Mouse (Mus musculus) WW6 (cell line): ENCODE results near the gene Rps11.

ENCODE experiments used
- DNase-seq: peaks from one replicate; pipeline ENCODE4 v3.0.0-alpha.2; 2013; ENCODE audit warnings: low read depth, low spot score

Rps11 gene

GRCm38 (mm10) chr7:45088597-45088996 is 35.6 kb downstream of the Rps11 start:
- no peak for DNase-seq

DNA sequence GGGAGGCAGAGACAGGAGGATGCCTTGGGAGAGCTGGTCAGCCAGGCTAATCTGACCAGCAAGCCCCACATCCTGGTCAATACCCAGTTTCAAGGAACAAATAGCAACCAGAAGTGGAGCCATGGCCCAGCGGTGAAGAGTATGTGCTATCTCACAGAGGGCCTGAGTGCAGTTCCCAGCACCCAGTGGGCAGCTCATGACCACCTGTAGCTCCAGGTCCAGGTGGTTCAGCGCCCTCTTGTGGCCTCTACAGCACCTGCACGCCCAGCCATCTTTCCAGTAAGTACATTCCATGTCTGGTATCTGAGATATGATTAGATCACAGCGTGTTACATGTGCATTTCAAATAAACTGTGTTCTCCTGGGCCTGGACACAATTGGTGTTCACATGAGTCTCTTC is 38.2 kb downstream of the Rps11 start:
- no peak for DNase-seq

- DNase-seq, result no peak
Measured at GRCm38 (mm10) chr7:45083300-45083890, 40.8 kb downstream of the Rps11 start.

GRCm38 (mm10) chr7:45082401-45083299 is 41.6 kb downstream of the Rps11 start:
- no peak for DNase-seq

- no peak for DNase-seq
Measured at GRCm38 (mm10) chr7:45081016-45081415, 43.2 kb downstream of the Rps11 start.

GRCm38 (mm10) chr7:45079856-45080255 is 44.4 kb downstream of the Rps11 start:
- no peak for DNase-seq

DNA sequence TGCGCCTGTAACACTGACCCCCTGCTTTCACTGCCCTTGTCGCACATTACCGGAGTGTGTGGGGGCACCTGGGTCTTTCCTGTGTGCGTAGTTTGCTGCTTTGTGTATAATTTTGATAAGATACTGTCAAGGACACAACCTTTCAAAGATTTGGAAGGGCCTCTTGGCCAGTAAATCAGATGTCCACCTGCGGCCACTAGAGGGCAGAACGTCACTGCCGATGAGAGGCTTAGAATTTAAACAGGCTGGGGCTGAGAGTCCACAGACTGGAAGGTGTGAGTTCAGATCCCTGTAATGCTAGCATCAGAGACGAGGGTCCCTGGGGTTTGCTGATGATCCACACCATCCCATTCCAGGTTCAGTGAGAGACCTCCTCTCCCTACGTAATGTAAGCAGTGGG is 45.7 kb downstream of the Rps11 start:
- no peak for DNase-seq

DNA sequence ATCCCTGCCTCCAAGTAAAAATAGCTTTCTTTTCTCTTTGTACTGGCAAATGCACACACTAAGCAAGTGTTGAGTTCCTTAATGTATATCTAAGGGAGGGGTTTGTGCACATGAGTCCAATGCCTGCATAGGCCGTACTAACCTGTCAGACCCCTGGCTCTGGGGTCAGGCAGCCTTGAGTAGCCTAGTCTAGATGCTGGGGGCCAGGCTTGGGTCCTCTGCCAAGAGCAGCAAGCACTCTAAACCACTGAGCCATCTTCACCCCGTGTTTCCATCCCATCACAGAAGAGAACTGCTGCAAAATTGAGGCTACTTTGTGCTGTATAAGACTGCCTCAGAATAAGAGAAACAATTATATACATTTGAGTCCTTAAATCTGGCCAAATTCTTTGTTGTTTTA is 46.4 kb downstream of the Rps11 start:
- no peak for DNase-seq

- DNase-seq, result no peak
Measured at GRCm38 (mm10) chr7:45077322-45077721, 46.9 kb downstream of the Rps11 start.

DNA sequence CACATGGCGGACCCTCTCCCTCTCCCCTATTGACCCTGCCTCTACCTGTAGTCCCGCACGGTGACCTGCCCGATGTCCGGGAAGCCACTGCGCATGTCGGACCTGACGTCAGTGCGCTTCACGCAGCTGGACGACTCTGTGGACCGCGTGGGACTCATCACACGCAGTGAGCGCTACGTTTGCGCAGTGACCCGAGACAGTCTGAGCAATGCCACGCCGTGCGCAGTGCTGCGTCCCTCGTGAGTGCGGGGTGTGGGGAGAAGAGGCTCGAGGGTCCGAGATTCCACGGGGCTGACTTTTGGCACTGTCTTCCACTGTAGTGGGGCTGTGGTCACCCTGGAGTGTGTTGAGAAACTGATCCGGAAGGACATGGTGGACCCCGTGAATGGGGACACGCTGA is 47.7 kb downstream of the Rps11 start:
- no peak for DNase-seq

- no peak for DNase-seq
Measured at GRCm38 (mm10) chr7:45075405-45075804, 48.8 kb downstream of the Rps11 start.

DNA sequence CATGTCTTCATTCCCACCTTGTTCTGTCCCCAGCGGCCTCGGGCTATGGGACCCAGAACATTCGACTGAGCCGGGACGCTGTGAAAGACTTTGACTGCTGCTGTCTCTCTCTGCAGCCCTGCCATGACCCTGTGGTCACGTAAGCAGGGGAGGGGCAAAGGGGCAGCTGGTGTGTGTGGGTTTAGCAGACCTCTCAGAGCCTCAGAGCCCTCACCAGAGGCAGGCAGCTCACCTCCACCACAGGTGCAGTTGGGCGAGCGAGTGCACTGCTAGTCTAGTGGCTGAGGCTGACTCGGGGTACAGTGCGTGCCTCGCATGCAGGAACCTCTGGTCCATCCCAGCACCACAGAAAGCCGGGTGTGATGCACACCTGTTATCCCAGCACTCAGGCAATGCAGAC is 50.3 kb downstream of the Rps11 start:
- DNase-seq, result no peak

- no peak for DNase-seq
Measured at GRCm38 (mm10) chr7:45073171-45073707, 51.0 kb downstream of the Rps11 start.
